Mouse (Mus musculus): ENCODE data around the gene Tmem211. TPM values are rescaled to one million over a fixed set of nuclear protein-coding genes. Genes with fewer than 3 reads are reported as not detected.

The Tmem211 gene
- total and polyA plus RNA-seq, 3 experiments = not detected

- Histone ChIP-seq H3K27me3 (ENCODE audit: control insufficient read depth in 1 of 2, insufficient read depth in 2 of 2, low read length in 2 of 2) (no peaks in the 10 kb centered on the region), H3K79me2 (ENCODE audit: control insufficient read depth, insufficient read depth, low read length, poor library complexity) (no peaks in the 10 kb centered on the region), H3K27ac (ENCODE audit: control insufficient read depth, low read depth, low read length) (no peak overlapping the region), H3K9me3 (replicated peaks; ENCODE audit: insufficient read depth, low read length) (no peaks in the 10 kb centered on the region), H3K4me1 (ENCODE audit: control insufficient read depth in 1 of 2, insufficient read depth in 2 of 2, low read length in 2 of 2) (no peaks in the 10 kb centered on the region), H3K9ac (ENCODE audit: control insufficient read depth, low read depth, low read length, poor library complexity, severe bottlenecking) (no peak overlapping the region), H3K4me3 (ENCODE audit: control insufficient read depth in 1 of 2, insufficient read depth in 1 of 2, low read depth in 2 of 2, low read length in 2 of 2) (no peak overlapping the region), H3K36me3 (ENCODE audit: control insufficient read depth in 1 of 2, insufficient read depth in 2 of 2, low read length in 2 of 2) (no peaks in the 10 kb centered on the region)
- TF ChIP-seq ZKSCAN1 (IDR thresholded peaks at IDR 0.05; ENCODE audit: low read depth, low read length) (no peak), TAL1 (IDR thresholded peaks at IDR 0.05; ENCODE audit: low read length) (no peak), ZC3H11A (IDR thresholded peaks at IDR 0.05; ENCODE audit: low read depth, low read length) (no peak), CHD2 (IDR thresholded peaks at IDR 0.05; ENCODE audit: low read length) (no peak), EP300 (IDR thresholded peaks at IDR 0.05; ENCODE audit: low read depth in 1 of 2, low read length in 2 of 2) (no peak), ZMIZ1 (IDR thresholded peaks at IDR 0.05; ENCODE audit: low read depth, low read length) (no peak), NELFE (IDR thresholded peaks at IDR 0.05; ENCODE audit: low read depth, low read length) (no peak), SIN3A (IDR thresholded peaks at IDR 0.05; ENCODE audit: low read length) (no peak), USF1 (IDR thresholded peaks at IDR 0.05; ENCODE audit: low read depth, low read length) (no peak), POLR2A (IDR thresholded peaks at IDR 0.05; ENCODE audit: control insufficient read depth in 1 of 2, insufficient read depth in 1 of 2, low read depth in 1 of 2, low read length in 2 of 2, poor library complexity in 1 of 2) (no peak), MAFK (IDR thresholded peaks at IDR 0.05; ENCODE audit: borderline replicate concordance, low read depth, low read length) (no peak)
- no peak for DNase-seq (ENCODE audit: low read depth, low spot score)
Measured at GRCm38 (mm10) chr5:113208622-113209400, 17.9 kb upstream of the Tmem211 start.

GRCm38 (mm10) chr5:113209401-113209750, 17.3 kb upstream of the Tmem211 start:
- Histone ChIP-seq H3K9ac (ENCODE audit: control insufficient read depth, low read depth, low read length, poor library complexity, severe bottlenecking) (no peak overlapping the region), H3K27ac (ENCODE audit: control insufficient read depth, low read depth, low read length) (no peak overlapping the region)

GRCm38 (mm10) chr5:113209898-113210297, 16.8 kb upstream of the Tmem211 start:
- Histone ChIP-seq H3K36me3 (ENCODE audit: control insufficient read depth in 1 of 2, insufficient read depth in 2 of 2, low read length in 2 of 2) (no peaks in the 10 kb centered on the region), H3K4me1 (ENCODE audit: control insufficient read depth in 1 of 2, insufficient read depth in 2 of 2, low read length in 2 of 2) (no peaks in the 10 kb centered on the region), H3K9me3 (replicated peaks; ENCODE audit: insufficient read depth, low read length) (no peaks in the 10 kb centered on the region), H3K27me3 (ENCODE audit: control insufficient read depth in 1 of 2, insufficient read depth in 2 of 2, low read length in 2 of 2) (no peaks in the 10 kb centered on the region), H3K9ac (ENCODE audit: control insufficient read depth, low read depth, low read length, poor library complexity, severe bottlenecking) (no peak overlapping the region), H3K4me3 (ENCODE audit: control insufficient read depth in 1 of 2, insufficient read depth in 1 of 2, low read depth in 2 of 2, low read length in 2 of 2) (no peak overlapping the region), H3K27ac (ENCODE audit: control insufficient read depth, low read depth, low read length) (no peak overlapping the region), H3K79me2 (ENCODE audit: control insufficient read depth, insufficient read depth, low read length, poor library complexity) (no peaks in the 10 kb centered on the region)
- DNase-seq (ENCODE audit: low read depth, low spot score) = no peak
- TF ChIP-seq MYB (IDR thresholded peaks at IDR 0.05; ENCODE audit: low read depth, low read length) = no peak

More at GRCm38 (mm10) chr5:113209401-113209750, 17.3 kb upstream of the Tmem211 start:
- no peaks in the 10 kb centered on the region for H3K9me3 ChIP-seq (replicated peaks; ENCODE audit: insufficient read depth, low read length)
- H3K4me3 ChIP-seq (ENCODE audit: control insufficient read depth in 1 of 2, insufficient read depth in 1 of 2, low read depth in 2 of 2, low read length in 2 of 2) = no peak overlapping the region
- no peaks in the 10 kb centered on the region for H3K36me3 ChIP-seq (ENCODE audit: control insufficient read depth in 1 of 2, insufficient read depth in 2 of 2, low read length in 2 of 2)
- no peaks in the 10 kb centered on the region for H3K27me3 ChIP-seq (ENCODE audit: control insufficient read depth in 1 of 2, insufficient read depth in 2 of 2, low read length in 2 of 2)
- no peak for DNase-seq (ENCODE audit: low read depth, low spot score)
- H3K79me2 ChIP-seq (ENCODE audit: control insufficient read depth, insufficient read depth, low read length, poor library complexity) = no peaks in the 10 kb centered on the region
- no peaks in the 10 kb centered on the region for H3K4me1 ChIP-seq (ENCODE audit: control insufficient read depth in 1 of 2, insufficient read depth in 2 of 2, low read length in 2 of 2)
- TF ChIP-seq POLR2A (IDR thresholded peaks at IDR 0.05; ENCODE audit: control insufficient read depth in 1 of 2, insufficient read depth in 1 of 2, low read depth in 1 of 2, low read length in 2 of 2, poor library complexity in 1 of 2) (no peak), ZKSCAN1 (IDR thresholded peaks at IDR 0.05; ENCODE audit: low read depth, low read length) (no peak), NELFE (IDR thresholded peaks at IDR 0.05; ENCODE audit: low read depth, low read length) (no peak), MEF2A (IDR thresholded peaks at IDR 0.05; ENCODE audit: extremely low read depth, insufficient replicate concordance, low read depth, low read length, poor library complexity, severe bottlenecking) (no peak), TBP (IDR thresholded peaks at IDR 0.05; ENCODE audit: low read depth, low read length) (no peak), CHD2 (IDR thresholded peaks at IDR 0.05; ENCODE audit: low read length) (no peak), MXI1 (IDR thresholded peaks at IDR 0.05; ENCODE audit: low read depth, low read length) (no peak), ZC3H11A (IDR thresholded peaks at IDR 0.05; ENCODE audit: low read depth, low read length) (no peak)

Measured in MEL (cell line).